Mouse (Mus musculus) hindbrain, embryonic 13.5 days (tissue): ENCODE measurements at regions not wholly inside any gene's neighbourhood (a gene's known extent, or its start where the extent isn't known, plus 50 kb on each side); places are given as distances from the start of the nearest gene placed in this dataset.

ENCODE experiments used
- ATAC-seq: fragments of 200-750 bp; cut with Nextera tagmentation; 2 replicates; pipeline ENCODE4 v1.8.0; 2017; ENCODE audit warnings: moderate TSS enrichment; ENCODE audit not compliant: low FRiP score
- H3K27ac ChIP-seq: fragments of 300-500 bp; sonication (generic); 2 replicates; pipeline ENCODE4 v1.5.1; 2015; ENCODE audit warnings: inconsistent platforms, mild to moderate bottlenecking, moderate library complexity
- H3K27me3 ChIP-seq: fragments of 300-500 bp; sonication (generic); 2 replicates; pipeline ENCODE4 v1.6.1; 2015; ENCODE audit warnings: mild to moderate bottlenecking, inconsistent platforms
- H3K36me3 ChIP-seq: fragments of 300-500 bp; sonication (generic); 2 replicates; pipeline ENCODE4 v1.6.1; 2015; ENCODE audit warnings: mild to moderate bottlenecking, inconsistent platforms
- H3K4me1 ChIP-seq: fragments of 300-500 bp; sonication (generic); replicated peaks from 2 replicates; pipeline ENCODE4 v1.6.1; 2015; ENCODE audit warnings: inconsistent platforms
- H3K4me2 ChIP-seq: fragments of 300-500 bp; sonication (generic); 2 replicates; pipeline ENCODE4 v1.6.1; 2015; ENCODE audit warnings: inconsistent platforms, mild to moderate bottlenecking, moderate library complexity
- H3K4me3 ChIP-seq: fragments of 300-500 bp; sonication (generic); 2 replicates; pipeline ENCODE4 v1.5.1; 2015; ENCODE audit warnings: mild to moderate bottlenecking, inconsistent platforms
- H3K9ac ChIP-seq: fragments of 300-500 bp; sonication (generic); 2 replicates; pipeline ENCODE4 v1.6.1; 2015; ENCODE audit warnings: mild to moderate bottlenecking, inconsistent platforms
- H3K9me3 ChIP-seq: fragments of 300-500 bp; sonication (generic); 2 replicates; pipeline ENCODE4 v1.6.1; 2016; ENCODE audit warnings: inconsistent platforms
- WGBS: fragments of 180-500 bp; shearing (Covaris S2); methylation state at CpG from one replicate; pipeline ENCODE4 v1.1.7; 2015; 5-methylcytosine and 5-hydroxymethylcytosine counted together

DNA sequence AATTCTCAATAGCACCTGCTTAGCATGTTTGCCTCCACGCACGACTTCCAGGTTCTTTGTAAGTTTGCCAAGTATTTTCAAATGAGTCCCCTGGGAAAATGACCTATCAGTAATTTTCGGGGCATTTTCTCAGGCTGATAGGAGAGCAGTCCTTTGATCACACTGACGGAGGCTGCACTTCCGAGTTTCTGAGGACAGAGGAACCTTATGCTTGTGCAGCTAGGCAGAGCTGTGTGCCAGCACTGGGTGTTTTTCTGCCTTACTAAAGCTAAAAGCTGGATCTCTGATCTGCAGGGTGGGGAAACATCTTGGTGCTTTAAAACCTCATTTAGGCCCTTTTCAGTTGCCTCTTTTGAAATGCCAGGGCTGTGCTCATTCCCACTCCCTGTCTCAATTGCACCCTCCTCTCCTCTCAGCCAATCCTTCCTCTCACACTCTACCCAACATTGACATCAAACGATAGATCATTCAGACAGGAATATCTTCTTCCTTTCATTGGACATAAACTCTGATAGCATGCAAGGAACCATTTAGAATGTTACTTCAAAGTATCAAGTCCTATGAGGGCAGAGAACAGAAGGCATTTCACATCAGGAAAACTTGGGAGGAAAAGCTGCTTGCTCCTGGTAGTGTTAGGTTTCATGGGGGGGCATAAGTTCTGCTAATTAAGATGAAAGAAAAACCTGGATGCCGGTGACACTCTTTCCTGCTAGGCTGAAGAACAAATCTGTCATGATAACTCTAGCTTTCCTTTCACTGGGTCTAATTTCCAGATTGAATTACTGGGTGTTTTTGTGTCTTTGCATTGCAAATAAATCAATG, 95.3 kb downstream of the Lurap1l start:
- no peak overlapping the region for H3K9ac ChIP-seq
- 56% methylated on average over 7 of the region's 7 CpGs for WGBS
- H3K36me3 ChIP-seq = no peaks in the 10 kb centered on the region
- no peak overlapping the region for H3K4me2 ChIP-seq
- H3K27ac ChIP-seq = no peak overlapping the region
- 0 out of 2 replicates have a peak, but pooled peaks cover 3% of the 10 kb centered on the region for H3K4me1 ChIP-seq
- H3K4me3 ChIP-seq = no peak overlapping the region
- H3K9me3 ChIP-seq = no peaks in the 10 kb centered on the region
- no peak for ATAC-seq
- H3K27me3 ChIP-seq = no peaks in the 10 kb centered on the region

DNA sequence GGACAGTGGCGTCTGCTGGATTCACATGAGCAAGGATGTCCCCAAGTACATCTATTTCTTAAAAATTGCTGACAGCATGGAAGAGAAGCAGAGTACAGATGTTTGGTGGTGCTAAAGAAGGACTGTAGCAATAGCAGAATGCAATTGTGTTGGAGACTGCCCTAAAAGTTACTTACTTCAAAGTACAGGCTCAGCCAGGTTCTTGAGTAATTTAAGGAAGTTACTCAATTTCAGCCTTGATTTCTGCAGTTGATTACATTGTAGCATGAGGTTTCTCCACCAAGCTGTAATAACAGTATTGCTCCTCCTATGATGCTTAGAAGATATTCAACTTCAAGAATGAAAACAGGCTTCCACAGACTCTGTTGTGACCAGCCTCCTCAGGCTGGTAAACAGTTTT, 96.1 kb downstream of the Lurap1l start:
- Histone ChIP-seq H3K36me3 (no peaks in the 10 kb centered on the region), H3K27ac (no peak overlapping the region), H3K27me3 (no peaks in the 10 kb centered on the region), H3K4me2 (no peak overlapping the region), H3K4me1 (0 out of 2 replicates have a peak, but pooled peaks cover 3% of the 10 kb centered on the region), H3K9me3 (no peaks in the 10 kb centered on the region), H3K9ac (no peak overlapping the region), H3K4me3 (no peak overlapping the region)
- ATAC-seq = no peak
- WGBS = 85% methylated on average over 1 of the region's 1 CpGs

DNA sequence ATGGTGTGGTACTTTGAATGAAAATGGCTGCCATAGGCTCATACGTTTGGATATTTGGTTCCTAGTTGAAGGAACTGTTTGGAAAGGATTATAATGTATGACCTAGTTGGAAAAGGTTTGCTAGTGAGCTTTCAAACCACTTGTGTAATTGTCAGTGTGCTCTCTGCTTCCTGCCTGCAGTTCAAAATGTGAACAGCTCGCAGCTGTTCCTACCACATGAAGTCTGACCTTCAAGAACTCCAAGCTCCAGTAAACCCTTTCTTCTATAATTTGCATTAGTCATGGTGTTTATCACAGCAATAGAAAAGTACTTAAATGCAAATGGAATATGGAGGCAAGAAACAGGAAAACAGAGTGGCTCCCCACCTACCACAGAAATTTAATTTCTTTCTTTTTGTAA, 111.4 kb downstream of the Lurap1l start:
- 34% methylated on average over 2 of the region's 2 CpGs for WGBS
- no peak for ATAC-seq
- Histone ChIP-seq H3K27me3 (no peaks in the 10 kb centered on the region), H3K27ac (no peak overlapping the region), H3K36me3 (no peaks in the 10 kb centered on the region), H3K4me1 (no peaks in the 10 kb centered on the region), H3K4me3 (no peak overlapping the region), H3K9me3 (no peaks in the 10 kb centered on the region), H3K9ac (no peak overlapping the region), H3K4me2 (no peak overlapping the region)

DNA sequence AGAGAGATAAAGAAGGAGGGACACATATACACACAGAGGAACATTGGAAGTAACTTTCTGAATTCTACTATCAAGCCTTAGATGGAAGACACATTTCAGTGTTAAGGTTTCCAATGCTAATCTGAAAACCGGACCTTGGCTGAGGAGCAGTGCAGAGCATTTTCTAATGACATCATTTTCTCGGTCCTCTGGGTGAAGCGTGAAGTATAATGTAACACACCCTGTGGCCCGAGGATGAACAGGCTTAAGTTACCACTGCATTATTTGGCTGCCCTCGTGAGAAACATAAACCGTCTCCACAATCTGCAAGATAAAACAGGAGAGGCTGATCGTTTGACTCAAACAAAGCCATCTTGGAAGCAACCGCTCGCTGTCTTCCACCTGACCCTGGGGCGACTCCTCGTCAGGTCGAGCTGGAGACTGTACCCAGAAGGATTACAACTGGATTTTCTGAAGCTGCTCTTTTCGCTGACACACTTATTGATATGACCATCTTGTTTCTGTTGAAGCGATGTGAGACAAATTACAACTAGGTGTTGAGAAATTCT, 113.1 kb downstream of the Lurap1l start:
- no peak for ATAC-seq
- Histone ChIP-seq H3K4me2 (no peak overlapping the region), H3K27me3 (no peaks in the 10 kb centered on the region), H3K27ac (no peak overlapping the region), H3K4me3 (no peak overlapping the region), H3K9ac (no peak overlapping the region), H3K4me1 (no peaks in the 10 kb centered on the region), H3K36me3 (no peaks in the 10 kb centered on the region), H3K9me3 (no peaks in the 10 kb centered on the region)
- WGBS = 78% methylated on average over 14 of the region's 14 CpGs

DNA sequence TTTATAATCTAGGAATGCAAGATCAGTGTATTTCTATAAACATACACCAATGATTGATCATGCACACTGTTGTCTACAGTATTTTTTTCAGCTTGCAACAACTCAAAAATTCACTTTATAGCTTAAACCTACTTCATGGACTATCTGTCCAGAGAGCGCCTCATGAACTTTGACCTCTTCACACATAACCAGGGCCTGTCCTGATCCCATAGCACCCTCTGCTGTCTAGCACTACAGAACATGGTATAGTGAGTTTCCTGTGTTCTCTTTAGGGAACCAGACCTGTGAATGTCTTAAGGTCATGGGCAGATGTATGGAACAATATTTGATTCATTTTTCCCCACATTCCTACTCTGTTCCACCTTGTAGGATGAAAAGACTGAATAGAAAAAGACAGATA, 117.1 kb downstream of the Lurap1l start:
- ATAC-seq = no peak
- WGBS = 98% methylated on average over 1 of the region's 1 CpGs
- H3K4me2 ChIP-seq = no peak overlapping the region

DNA sequence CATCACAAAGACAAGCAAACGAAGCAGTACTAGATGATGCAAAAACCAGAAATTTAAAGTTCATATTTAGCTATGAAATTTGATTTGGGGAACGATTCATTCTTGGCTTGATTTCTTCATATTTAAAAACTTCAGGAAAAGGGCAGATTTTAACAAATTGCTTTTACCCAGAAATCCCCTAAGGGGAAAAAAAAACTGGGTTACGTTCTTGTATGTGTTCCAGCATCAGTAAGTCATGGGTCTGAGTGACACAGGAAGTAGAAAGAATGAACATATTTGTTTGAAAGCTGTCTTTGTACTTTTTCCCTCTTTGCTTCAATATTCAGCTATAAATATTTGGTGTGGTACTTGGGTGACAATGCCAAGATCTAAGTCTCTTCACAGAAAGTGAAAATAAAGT, 120.2 kb downstream of the Lurap1l start:
- WGBS = 83% methylated on average over 3 of the region's 3 CpGs

More for the DNA sequence above, 117.1 kb downstream of the Lurap1l start:
- no peak overlapping the region for H3K9ac ChIP-seq
- no peaks in the 10 kb centered on the region for H3K4me1 ChIP-seq
- no peak overlapping the region for H3K4me3 ChIP-seq
- H3K9me3 ChIP-seq = no peaks in the 10 kb centered on the region
- H3K36me3 ChIP-seq = no peaks in the 10 kb centered on the region
- H3K27me3 ChIP-seq = no peaks in the 10 kb centered on the region
- no peak overlapping the region for H3K27ac ChIP-seq

DNA sequence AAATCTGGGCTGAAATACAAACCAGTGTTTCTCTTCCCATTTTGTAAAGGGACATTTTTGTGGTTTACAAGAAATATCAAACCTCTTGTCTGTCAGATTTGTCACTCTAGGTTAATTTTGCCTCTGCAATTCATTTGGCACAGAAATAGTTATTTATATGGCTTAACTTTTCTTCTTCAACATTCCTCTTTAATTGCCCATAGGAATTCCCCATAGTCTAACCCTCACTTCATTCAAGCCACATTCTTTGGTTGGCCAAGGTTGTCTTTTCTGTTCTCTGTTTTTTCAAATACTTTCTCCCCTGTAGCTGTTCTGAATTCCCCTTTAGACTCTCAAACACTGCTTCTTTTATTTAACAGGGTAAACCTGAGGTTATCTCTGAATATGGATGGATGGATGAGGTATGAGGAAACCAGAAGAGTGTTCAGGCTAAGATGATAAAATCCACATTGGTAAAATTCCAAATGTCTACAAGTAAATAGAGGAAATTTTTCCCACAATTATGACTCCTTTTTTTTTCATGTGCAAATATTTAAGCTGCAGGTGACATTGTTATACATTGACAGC, 127.0 kb downstream of the Lurap1l start:
- H3K9ac ChIP-seq = no peak overlapping the region
- H3K27ac ChIP-seq = no peak overlapping the region
- no peak overlapping the region for H3K4me3 ChIP-seq
- no peaks in the 10 kb centered on the region for H3K9me3 ChIP-seq
- H3K36me3 ChIP-seq = no peaks in the 10 kb centered on the region
- no peak overlapping the region for H3K4me2 ChIP-seq
- no peaks in the 10 kb centered on the region for H3K4me1 ChIP-seq
- no peaks in the 10 kb centered on the region for H3K27me3 ChIP-seq
- no peak for ATAC-seq

More for the DNA sequence above, 120.2 kb downstream of the Lurap1l start:
- no peak overlapping the region for H3K9ac ChIP-seq
- no peak overlapping the region for H3K4me2 ChIP-seq
- no peaks in the 10 kb centered on the region for H3K4me1 ChIP-seq
- no peaks in the 10 kb centered on the region for H3K9me3 ChIP-seq
- ATAC-seq = no peak
- H3K27ac ChIP-seq = no peak overlapping the region
- no peaks in the 10 kb centered on the region for H3K27me3 ChIP-seq
- H3K36me3 ChIP-seq = no peaks in the 10 kb centered on the region
- H3K4me3 ChIP-seq = no peak overlapping the region

DNA sequence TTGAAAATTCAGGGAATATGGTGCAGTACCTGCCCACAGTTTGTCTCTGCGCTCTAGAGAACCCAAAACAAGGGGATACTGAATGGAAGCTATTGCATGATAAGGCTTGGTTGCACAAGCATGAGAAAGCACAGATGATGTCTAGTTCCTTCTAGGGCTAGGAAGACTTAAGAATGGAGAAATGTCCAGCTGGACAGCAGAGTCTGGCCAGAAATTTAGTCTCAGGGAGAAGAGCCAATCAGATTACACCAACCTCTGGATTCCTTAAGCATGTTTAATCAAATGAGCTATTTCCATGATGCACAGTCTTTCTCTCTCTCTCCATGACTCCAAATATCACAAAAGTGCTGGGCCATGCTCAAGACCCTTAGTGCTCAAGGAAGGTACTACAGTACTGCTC, 147.8 kb downstream of the Lurap1l start:
- H3K9ac ChIP-seq = no peak overlapping the region
- H3K36me3 ChIP-seq = no peaks in the 10 kb centered on the region
- H3K9me3 ChIP-seq = no peaks in the 10 kb centered on the region
- 100% methylated on average over 1 of the region's 1 CpGs for WGBS
- ATAC-seq = no peak
- H3K4me3 ChIP-seq = no peak overlapping the region
- no peak overlapping the region for H3K27ac ChIP-seq
- no peaks in the 10 kb centered on the region for H3K27me3 ChIP-seq
- no peak overlapping the region for H3K4me2 ChIP-seq
- H3K4me1 ChIP-seq = no peaks in the 10 kb centered on the region

DNA sequence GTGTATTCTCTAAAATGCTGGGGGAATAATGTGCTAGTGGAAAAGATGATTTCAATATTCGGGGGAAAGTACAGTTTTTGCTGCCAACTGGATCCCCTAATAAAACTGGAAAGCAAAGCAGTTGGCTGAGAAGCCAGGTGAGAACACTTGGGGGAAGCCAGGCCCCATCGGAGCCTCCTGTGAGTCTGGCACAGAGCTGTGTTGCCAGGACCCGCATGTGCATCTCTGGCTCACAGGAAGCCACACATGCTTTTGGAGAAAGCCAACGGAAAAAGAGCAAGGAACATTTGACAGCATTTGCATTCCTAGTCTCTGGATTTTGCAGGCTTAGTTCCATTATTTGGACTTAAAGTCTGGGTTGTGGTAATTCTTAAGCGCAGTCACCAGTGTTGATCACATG, 148.4 kb downstream of the Lurap1l start:
- no peak overlapping the region for H3K27ac ChIP-seq
- no peak overlapping the region for H3K4me2 ChIP-seq
- H3K9me3 ChIP-seq = no peaks in the 10 kb centered on the region
- H3K4me3 ChIP-seq = no peak overlapping the region
- ATAC-seq = no peak
- H3K36me3 ChIP-seq = no peaks in the 10 kb centered on the region
- H3K9ac ChIP-seq = no peak overlapping the region
- WGBS = 92% methylated on average over 5 of the region's 5 CpGs
- no peaks in the 10 kb centered on the region for H3K4me1 ChIP-seq
- no peaks in the 10 kb centered on the region for H3K27me3 ChIP-seq

DNA sequence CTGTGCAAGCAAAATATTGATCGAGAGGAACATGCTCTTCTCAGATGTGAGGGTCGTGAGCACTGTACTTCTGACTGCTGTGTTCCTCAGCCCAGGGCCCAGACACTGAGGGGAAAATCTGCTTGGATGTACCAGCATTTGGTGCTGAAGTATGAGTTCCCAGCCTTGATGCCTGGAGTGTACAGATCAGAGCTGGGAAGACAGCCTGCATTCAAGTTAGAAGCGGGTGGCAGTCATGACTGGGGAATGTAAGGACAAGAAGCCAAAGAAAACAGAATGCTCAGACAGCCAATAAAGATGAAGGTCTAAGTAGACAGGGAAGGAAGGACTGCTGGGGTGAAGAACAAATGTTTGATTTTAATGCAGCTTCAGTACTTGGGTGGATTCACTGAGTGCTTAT, 148.9 kb downstream of the Lurap1l start:
- H3K4me2 ChIP-seq = no peak overlapping the region
- 89% methylated on average over 3 of the region's 3 CpGs for WGBS

DNA sequence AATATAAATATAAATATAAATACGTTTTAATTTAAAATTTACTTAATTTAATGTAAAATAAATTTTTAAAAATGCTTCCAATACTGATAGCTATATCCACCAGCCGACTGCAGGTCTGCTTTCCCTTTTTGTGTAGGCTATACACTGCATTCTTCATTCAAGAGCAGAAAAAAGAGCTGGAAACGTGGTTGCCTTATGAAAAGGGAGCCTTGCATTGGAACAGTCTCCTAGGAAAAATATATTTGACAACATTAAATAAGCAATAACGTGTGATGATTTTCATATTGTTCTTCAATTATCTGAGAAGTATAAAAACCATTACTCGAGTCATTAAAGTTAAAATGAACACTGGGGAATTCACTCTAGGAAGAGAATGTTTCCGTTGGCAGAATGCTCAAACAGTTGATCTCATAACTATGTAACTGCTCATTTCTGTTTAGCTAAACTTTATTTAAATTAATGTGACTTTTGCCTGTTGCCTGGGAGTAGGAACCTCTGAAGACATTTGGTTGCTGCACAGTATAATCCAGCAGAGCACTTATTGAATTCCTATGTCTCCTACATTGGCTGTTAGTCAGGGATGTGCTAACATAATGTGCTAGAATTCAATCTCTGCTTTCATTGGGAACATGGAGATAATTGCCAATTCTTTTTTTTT, 172.0 kb downstream of the Lurap1l start:
- H3K36me3 ChIP-seq = no peaks in the 10 kb centered on the region
- no peaks in the 10 kb centered on the region for H3K4me1 ChIP-seq
- H3K9me3 ChIP-seq = no peaks in the 10 kb centered on the region
- no peak for ATAC-seq
- H3K27ac ChIP-seq = no peak overlapping the region
- 70% methylated on average over 6 of the region's 6 CpGs for WGBS
- H3K4me2 ChIP-seq = no peak overlapping the region
- H3K27me3 ChIP-seq = no peaks in the 10 kb centered on the region
- no peak overlapping the region for H3K4me3 ChIP-seq
- no peak overlapping the region for H3K9ac ChIP-seq

More for the DNA sequence above, 148.9 kb downstream of the Lurap1l start:
- no peak for ATAC-seq
- Histone ChIP-seq H3K36me3 (no peaks in the 10 kb centered on the region), H3K27ac (no peak overlapping the region), H3K4me1 (no peaks in the 10 kb centered on the region), H3K4me3 (no peak overlapping the region), H3K27me3 (no peaks in the 10 kb centered on the region), H3K9ac (no peak overlapping the region), H3K9me3 (no peaks in the 10 kb centered on the region)

DNA sequence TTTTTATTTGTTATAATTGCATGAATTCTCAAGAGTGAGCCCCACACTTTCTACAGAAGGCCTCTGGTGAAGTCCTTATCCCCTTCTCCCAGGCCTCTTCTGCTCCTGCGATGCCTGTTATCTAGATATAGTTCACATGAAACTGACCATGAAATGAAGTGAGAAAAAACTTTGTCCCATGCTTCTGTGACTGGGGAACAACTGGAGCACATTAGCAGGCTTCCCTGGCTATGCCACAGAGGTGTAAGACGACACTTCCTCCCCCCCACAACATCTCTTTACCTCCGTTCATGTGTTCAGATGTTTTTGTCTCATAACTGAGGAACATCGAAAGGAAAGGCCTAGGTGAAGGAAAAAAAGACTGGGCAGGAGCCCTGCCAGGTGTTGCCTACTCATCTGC, 174.7 kb downstream of the Lurap1l start:
- ATAC-seq = no peak
- Histone ChIP-seq H3K4me2 (no peak overlapping the region), H3K36me3 (no peaks in the 10 kb centered on the region), H3K9me3 (no peaks in the 10 kb centered on the region), H3K27me3 (no peaks in the 10 kb centered on the region), H3K4me1 (no peaks in the 10 kb centered on the region), H3K9ac (no peak overlapping the region), H3K27ac (no peak overlapping the region), H3K4me3 (no peak overlapping the region)
- 72% methylated on average over 4 of the region's 4 CpGs for WGBS
